Mouse (Mus musculus) B cell, adult 2 months (primary cell): ENCODE results near the gene Zfp976.
A peak's percentile ranks its signal among the peaks of the same experiment; 100 is the strongest.
"Not testable (repeated sequence)": the region's sequence is repeated elsewhere in the genome, so short reads cannot be mapped to it uniquely, and the experiment has no call there.

Experiments
- DNase-seq, 2 experiments: peaks; one replicate each; pipeline ENCODE4 v3.0.0; 2022

Gene Zfp976

GRCm38 (mm10) chr7:42642152-42643115 lies at the start of gene Zfp976:
Gene Zfp976, minus strand, starts transcription at chr7:42642588.
- peak; percentile 10 to 17 for DNase-seq

- not testable (repeated sequence) for DNase-seq
Observed at GRCm38 (mm10) chr7:42680081-42680480, 37.7 kb upstream of the Zfp976 start.

GRCm38 (mm10) chr7:42679646-42680045 lies 37.3 kb upstream of the Zfp976 start:
- DNase-seq, result not testable (repeated sequence)

GRCm38 (mm10) chr7:42660140-42660539 lies 17.8 kb upstream of the Zfp976 start:
- peak; percentile 24 to 27 for DNase-seq

- not testable (repeated sequence) for DNase-seq
Observed at GRCm38 (mm10) chr7:42655211-42655610, 12.8 kb upstream of the Zfp976 start.

- DNase-seq, result not testable (repeated sequence)
Observed at GRCm38 (mm10) chr7:42643120-42643620, 782 bp upstream of the Zfp976 start.

- DNase-seq, result not testable (repeated sequence)
Observed at GRCm38 (mm10) chr7:42631031-42631430, 11.4 kb downstream of the Zfp976 start.

- not testable (repeated sequence) for DNase-seq
Observed at GRCm38 (mm10) chr7:42595666-42596065, 46.7 kb downstream of the Zfp976 start.

GRCm38 (mm10) chr7:42592413-42592812 lies 50.0 kb downstream of the Zfp976 start, which contains the start of gene Zfp977:
Gene Zfp977, minus strand, starts transcription at chr7:42592547.
- not testable (repeated sequence) for DNase-seq

GRCm38 (mm10) chr7:42591311-42591710 lies 51.1 kb downstream of the Zfp976 start:
- DNase-seq, result not testable (repeated sequence)

- DNase-seq, result no peak
Observed at GRCm38 (mm10) chr7:42578488-42578887, 63.9 kb downstream of the Zfp976 start, which contains the start of gene Gm21028. Gene Gm21028, minus strand, starts transcription at chr7:42578588.
